Mouse (Mus musculus): ENCODE results near the gene Tubb4a. TPM values are rescaled to one million over a fixed set of nuclear protein-coding genes. Genes with fewer than 3 reads are reported as not detected.
A peak's percentile ranks its signal among the peaks of the same experiment; 100 is the strongest.

Gene Tubb4a
- polyA plus RNA-seq, 1 experiment from 2014 or later: 29.4 TPM

DNA sequence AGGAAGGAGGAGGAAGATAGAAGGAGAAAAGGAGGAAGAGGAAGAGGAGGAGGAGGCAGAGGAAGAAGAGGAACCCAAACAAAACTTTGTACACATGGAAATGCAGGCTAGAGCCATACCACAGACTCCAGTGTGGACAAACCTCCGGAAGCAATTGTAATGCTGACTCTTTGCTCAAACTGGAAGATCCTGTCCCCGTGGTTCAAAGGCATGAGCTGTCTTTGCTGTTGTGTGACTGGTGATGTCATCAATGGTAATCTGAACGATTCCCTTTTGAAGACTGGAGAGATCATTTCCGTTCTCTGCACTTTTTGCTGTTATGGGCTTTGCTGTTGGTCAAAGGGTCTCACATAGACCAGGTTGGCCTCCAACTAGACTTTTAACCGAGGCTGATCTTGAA is 10.7 kb upstream of the Tubb4a start:
- WGBS: 83% methylated on average over 5 of the region's 5 CpGs
- no peak overlapping the region for H3K9ac ChIP-seq
- no peaks in the 10 kb centered on the region for H3K9me3 ChIP-seq (replicated peaks)
- no peaks in the 10 kb centered on the region for H3K36me3 ChIP-seq
- H3K27me3 ChIP-seq: no peaks in the 10 kb centered on the region
- no peak overlapping the region for H3K27ac ChIP-seq
- H3K4me1 ChIP-seq: peaks cover 14% of the 10 kb centered on the region
- no peak overlapping the region for H3K4me2 ChIP-seq
- H3K4me3 ChIP-seq (replicated peaks): no peak overlapping the region
- no peak for ATAC-seq (replicated peaks; ENCODE audit: low FRiP score)

DNA sequence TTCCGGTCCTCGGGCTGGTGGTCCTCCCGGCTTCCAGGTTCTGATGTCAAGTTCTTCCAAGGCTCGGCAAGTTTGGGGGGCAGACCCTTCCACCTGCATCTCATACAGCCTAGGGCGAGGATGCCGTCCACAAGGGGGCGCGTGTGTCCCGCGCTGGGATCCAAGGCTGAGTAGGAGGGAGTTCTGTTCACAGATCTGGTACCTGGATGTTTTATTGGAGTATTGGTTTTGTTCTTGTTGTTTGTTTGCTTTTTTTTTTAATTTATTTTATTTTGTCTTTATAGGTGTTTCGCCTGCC is 9.0 kb upstream of the Tubb4a start:
- no peaks in the 10 kb centered on the region for H3K9me3 ChIP-seq (replicated peaks)
- peak; percentile 85 for ATAC-seq (replicated peaks; ENCODE audit: low FRiP score)
- under 1% methylated on average over 11 of the region's 11 CpGs for WGBS
- H3K9ac ChIP-seq: no peak overlapping the region
- H3K27ac ChIP-seq: no peak overlapping the region
- peaks cover 14% of the 10 kb centered on the region for H3K4me1 ChIP-seq
- H3K36me3 ChIP-seq: no peaks in the 10 kb centered on the region
- H3K4me3 ChIP-seq (replicated peaks): peak overlapping the region; percentile 27
- H3K4me2 ChIP-seq: peak overlapping the region; percentile 61
- no peaks in the 10 kb centered on the region for H3K27me3 ChIP-seq

DNA sequence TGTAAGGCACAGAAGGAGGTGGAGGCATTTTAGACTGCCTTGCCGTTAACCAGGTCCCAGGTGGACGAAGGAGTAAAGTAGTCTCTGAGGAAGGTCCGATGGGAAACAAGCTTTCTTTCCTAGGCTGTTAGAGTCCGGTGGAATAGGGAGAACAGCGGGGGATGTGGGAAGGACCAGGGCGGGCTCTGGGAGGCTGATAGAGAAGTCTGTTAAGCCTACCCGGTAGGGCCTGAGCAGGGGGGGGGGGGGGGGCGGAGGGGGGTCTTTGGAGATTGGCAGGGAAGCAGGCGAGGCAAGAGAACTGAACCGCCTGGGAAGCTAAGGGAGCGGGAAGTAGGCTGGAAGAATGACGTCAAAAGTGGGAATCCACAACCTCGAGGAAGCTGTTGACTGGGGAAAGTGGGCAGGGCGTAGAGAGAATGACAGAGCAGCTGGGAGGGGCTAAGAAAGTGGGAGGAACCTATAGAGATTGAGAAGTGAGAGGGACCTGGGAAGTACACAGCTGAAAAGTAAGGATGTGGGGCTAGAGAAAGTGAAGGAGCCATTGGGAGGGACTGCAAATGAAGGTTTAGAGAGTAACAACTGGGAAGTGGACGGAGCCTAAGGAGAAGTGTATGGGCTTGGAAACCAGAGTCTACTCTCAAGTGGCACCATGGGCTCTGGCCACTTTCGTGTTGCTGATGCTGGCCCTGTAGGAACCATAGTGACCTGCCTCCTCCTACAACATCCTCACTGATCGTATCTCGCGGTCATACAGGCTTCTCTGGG is 8.5 kb upstream of the Tubb4a start:
- no peak overlapping the region for H3K9ac ChIP-seq
- peak overlapping the region; percentile 27 for H3K4me3 ChIP-seq (replicated peaks)
- peak overlapping the region; percentile 61 for H3K4me2 ChIP-seq
- peak; percentile 90 for ATAC-seq (replicated peaks; ENCODE audit: low FRiP score)
- H3K9me3 ChIP-seq (replicated peaks): no peaks in the 10 kb centered on the region
- peaks cover 14% of the 10 kb centered on the region for H3K4me1 ChIP-seq
- WGBS: 3% methylated on average over 18 of the region's 19 CpGs
- H3K27ac ChIP-seq: no peak overlapping the region
- no peaks in the 10 kb centered on the region for H3K27me3 ChIP-seq
- H3K36me3 ChIP-seq: no peaks in the 10 kb centered on the region

DNA sequence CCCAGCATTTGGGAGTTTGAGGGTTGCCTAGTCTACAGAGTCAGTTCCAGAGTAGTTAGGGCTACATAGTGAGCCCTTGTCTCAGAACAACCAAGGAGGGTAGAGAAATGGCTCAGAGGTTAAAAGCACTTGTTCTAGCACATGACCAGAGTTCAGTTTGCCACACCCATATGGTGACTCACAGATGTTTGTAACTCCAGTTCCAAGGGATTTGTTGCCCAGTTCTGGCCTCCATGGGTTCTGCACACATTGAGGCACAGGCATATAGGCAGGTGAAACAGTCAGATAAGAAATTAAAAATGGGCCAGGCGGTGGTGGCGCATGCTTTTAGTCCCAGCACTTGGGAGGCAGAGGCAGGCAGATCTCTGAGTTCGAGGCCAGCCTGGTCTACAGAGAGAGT is 6.6 kb upstream of the Tubb4a start:
- H3K27ac ChIP-seq: no peak overlapping the region
- no peak for ATAC-seq (replicated peaks; ENCODE audit: low FRiP score)
- 88% methylated on average over 3 of the region's 3 CpGs for WGBS
- H3K4me3 ChIP-seq (replicated peaks): no peak overlapping the region
- H3K4me1 ChIP-seq: peaks cover 14% of the 10 kb centered on the region
- no peak overlapping the region for H3K4me2 ChIP-seq
- H3K36me3 ChIP-seq: no peaks in the 10 kb centered on the region
- no peaks in the 10 kb centered on the region for H3K9me3 ChIP-seq (replicated peaks)
- no peak overlapping the region for H3K9ac ChIP-seq
- H3K27me3 ChIP-seq: 0 out of 2 replicates have a peak, but pooled peaks cover 2% of the 10 kb centered on the region

DNA sequence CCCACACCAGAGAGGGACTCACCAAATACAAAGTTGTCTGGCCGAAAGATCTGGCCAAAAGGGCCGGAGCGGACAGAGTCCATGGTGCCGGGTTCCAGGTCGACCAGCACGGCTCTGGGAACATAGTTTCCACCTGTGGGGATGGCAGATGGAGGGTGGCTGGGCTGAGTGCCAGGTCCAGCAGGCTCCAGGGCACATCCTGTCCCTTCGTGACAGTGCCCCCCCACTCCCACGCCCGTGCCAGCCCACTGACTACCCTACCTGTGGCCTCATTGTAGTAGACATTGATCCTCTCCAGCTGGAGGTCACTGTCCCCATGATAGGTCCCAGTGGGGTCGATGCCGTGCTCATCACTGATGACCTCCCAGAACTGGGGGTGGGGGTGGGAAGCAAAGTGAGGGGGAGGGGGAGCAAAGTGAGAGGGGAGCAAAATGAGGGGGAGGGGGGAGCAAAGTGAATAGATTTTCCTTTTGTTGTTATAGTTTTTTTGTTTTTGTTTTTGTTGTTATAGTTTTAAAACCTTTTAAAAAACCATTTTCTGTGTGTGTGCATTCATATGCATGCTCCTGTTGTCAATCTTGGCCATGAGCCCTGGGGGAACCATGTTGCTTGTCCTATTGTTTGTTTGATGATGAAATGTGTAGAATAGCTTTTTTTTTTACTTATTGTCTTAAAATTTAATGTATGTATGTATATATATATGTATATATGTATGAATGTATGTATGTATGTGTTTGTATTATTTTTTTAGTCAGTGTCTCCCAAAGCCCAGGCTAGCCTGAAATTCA is 1.4 kb downstream of the Tubb4a start:
- H3K27me3 ChIP-seq: peaks cover 11% of the 10 kb centered on the region; the same call in 1 of the 2 replicates
- no peak overlapping the region for H3K27ac ChIP-seq
- ATAC-seq (replicated peaks; ENCODE audit: low FRiP score): no peak
- peaks cover 15% of the 10 kb centered on the region for H3K4me1 ChIP-seq
- 85% methylated on average over 11 of the region's 11 CpGs for WGBS
- no peak overlapping the region for H3K4me2 ChIP-seq
- no peak overlapping the region for H3K4me3 ChIP-seq (replicated peaks)
- no peaks in the 10 kb centered on the region for H3K9me3 ChIP-seq (replicated peaks)
- H3K9ac ChIP-seq: no peak overlapping the region
- H3K36me3 ChIP-seq: no peaks in the 10 kb centered on the region

DNA sequence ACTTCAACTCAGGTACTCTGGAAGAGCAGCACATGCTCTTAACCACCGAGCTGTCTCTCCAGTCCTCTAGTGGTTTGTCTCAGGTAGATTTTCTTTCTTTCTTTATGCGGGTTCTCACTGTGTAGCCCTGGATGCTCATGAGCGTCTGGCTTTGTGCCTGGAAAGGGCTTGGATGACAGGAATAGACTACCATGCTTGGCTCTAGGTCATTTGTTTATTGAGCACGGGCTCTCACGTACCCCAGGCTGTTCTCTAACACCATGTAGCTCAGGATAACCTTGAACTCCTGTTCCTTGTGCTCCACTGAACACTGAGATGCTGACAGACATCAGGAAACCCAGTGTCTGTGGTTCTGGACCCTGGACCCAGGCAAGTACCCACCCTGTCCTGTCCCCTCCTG is 5.1 kb downstream of the Tubb4a start:
- WGBS: 82% methylated on average over 5 of the region's 5 CpGs
- Histone ChIP-seq H3K4me1 (peaks cover 12% of the 10 kb centered on the region), H3K27ac (no peak overlapping the region), H3K27me3 (no peaks in the 10 kb centered on the region), H3K36me3 (no peaks in the 10 kb centered on the region), H3K9me3 (replicated peaks) (no peaks in the 10 kb centered on the region), H3K9ac (no peak overlapping the region), H3K4me3 (replicated peaks) (no peak overlapping the region), H3K4me2 (no peak overlapping the region)
- ATAC-seq (replicated peaks; ENCODE audit: low FRiP score): no peak

DNA sequence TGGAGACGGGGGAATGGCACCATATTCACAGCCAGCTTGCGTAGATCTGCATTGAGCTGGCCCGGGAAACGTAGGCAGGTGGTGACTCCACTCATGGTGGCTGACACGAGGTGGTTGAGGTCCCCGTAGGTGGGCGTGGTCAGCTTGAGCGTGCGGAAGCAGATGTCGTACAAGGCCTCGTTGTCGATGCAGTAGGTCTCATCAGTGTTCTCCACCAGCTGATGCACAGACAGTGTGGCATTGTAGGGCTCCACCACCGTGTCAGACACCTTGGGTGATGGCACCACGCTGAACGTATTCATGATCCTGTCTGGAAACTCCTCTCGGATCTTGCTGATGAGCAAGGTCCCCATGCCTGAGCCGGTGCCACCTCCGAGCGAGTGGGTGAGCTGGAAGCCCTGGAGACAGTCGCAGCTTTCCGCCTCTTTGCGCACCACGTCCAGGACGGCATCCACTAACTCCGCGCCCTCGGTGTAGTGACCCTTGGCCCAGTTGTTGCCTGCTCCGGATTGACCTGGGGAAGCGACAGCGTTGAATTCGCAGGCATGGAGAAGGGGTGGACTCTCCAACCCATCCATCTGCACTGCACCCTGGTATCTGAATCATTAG is 6.2 kb downstream of the Tubb4a start:
- 94% methylated on average over 31 of the region's 31 CpGs for WGBS
- Histone ChIP-seq H3K27ac (no peak overlapping the region), H3K27me3 (no peaks in the 10 kb centered on the region), H3K9ac (no peak overlapping the region), H3K4me2 (no peak overlapping the region), H3K4me1 (peaks cover 3% of the 10 kb centered on the region; the same call in 1 of the 2 replicates), H3K36me3 (no peaks in the 10 kb centered on the region), H3K9me3 (replicated peaks) (no peaks in the 10 kb centered on the region), H3K4me3 (replicated peaks) (no peak overlapping the region)
- ATAC-seq (replicated peaks; ENCODE audit: low FRiP score): no peak

DNA sequence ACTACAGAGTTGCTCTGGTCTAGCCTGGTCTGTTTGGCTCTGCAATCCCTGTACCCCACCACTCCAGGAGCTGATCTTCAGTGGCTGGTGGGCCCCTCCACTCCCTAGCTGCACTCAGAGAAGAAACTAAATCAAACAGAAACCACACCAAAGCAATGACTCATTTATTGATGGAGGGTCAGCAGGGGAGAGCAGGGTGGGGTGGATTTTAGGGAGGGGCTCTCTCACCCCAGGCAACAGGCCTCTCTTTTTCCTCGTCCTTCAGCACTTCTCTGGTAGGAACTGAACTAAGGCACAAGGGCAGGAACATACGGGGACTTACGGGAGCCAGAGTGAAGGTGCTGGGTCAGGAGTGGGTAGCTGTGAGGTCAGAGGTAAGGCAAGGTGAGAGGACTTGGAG is 7.7 kb downstream of the Tubb4a start:
- no peak overlapping the region for H3K27ac ChIP-seq
- no peak for ATAC-seq (replicated peaks; ENCODE audit: low FRiP score)
- WGBS: 70% methylated on average over 3 of the region's 3 CpGs

DNA sequence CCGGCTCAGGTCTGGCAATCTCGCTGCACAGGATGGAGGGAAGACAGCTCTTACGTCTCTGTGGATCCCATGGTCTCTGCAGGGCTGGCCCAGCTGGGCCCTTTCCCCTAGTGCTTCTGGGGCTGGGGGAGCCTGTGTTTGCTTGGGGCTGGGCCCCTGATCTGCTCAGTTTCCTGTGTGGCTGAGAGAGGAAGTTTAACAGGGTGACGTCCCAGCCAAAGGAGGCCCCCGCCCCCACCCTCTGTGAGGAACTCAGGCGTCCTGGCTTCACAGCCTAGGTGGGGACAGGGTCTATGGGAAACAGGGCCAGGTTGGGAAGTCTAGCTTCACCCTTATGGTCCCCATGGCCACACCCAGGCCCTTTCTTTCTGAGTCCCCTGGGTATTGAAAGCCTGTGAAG is 9.2 kb downstream of the Tubb4a start, which contains the start of gene Dennd1c:
TSS of gene Dennd1c (minus strand) at position 179 of the 400 bp plus-strand sequence.
- 36% methylated on average over 6 of the region's 6 CpGs for WGBS
- no peaks in the 10 kb centered on the region for H3K27me3 ChIP-seq
- H3K9ac ChIP-seq: no peak within 1 kb of the TSS
- H3K4me3 ChIP-seq (replicated peaks): no peak within 1 kb of the TSS
- no peaks in the 10 kb centered on the region for H3K9me3 ChIP-seq (replicated peaks)
- ATAC-seq (replicated peaks; ENCODE audit: low FRiP score): peak; percentile 27; the same call in 1 of the 2 replicates
- H3K36me3 ChIP-seq: no peaks in the 10 kb centered on the region
- no peak within 1 kb of the TSS for H3K27ac ChIP-seq
- H3K4me1 ChIP-seq: peaks cover 3% of the 10 kb centered on the region; the same call in 1 of the 2 replicates
- no peak within 1 kb of the TSS for H3K4me2 ChIP-seq

More for the DNA sequence above, 7.7 kb downstream of the Tubb4a start:
- Histone ChIP-seq H3K4me3 (replicated peaks) (no peak overlapping the region), H3K9me3 (replicated peaks) (no peaks in the 10 kb centered on the region), H3K4me1 (peaks cover 3% of the 10 kb centered on the region; the same call in 1 of the 2 replicates), H3K9ac (no peak overlapping the region), H3K4me2 (no peak overlapping the region), H3K27me3 (no peaks in the 10 kb centered on the region), H3K36me3 (no peaks in the 10 kb centered on the region)

DNA sequence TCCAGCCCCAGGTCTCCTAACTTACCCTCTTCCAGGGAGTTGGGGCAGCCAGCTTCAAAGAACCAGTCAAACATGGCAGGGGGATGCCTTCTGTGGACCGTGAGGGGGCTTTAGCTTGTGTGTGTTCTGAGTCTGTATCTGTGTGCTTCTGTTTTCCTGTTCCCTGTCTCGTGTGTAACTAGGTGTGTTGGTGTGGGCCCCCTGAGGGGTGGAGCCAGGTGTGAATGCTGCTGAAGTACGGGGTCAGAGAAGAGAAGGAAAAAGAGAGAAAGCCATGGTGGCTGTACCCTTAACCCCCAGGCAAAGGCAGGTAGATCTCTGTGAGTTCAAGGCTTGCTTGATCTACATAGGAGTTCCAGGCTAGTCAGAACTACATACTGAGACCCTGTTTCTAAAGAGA is 10.7 kb downstream of the Tubb4a start:
- H3K9ac ChIP-seq: no peak overlapping the region
- no peaks in the 10 kb centered on the region for H3K9me3 ChIP-seq (replicated peaks)
- ATAC-seq (replicated peaks; ENCODE audit: low FRiP score): no peak
- H3K36me3 ChIP-seq: no peaks in the 10 kb centered on the region
- WGBS: 66% methylated on average over 3 of the region's 3 CpGs
- H3K27me3 ChIP-seq: no peaks in the 10 kb centered on the region
- no peak overlapping the region for H3K27ac ChIP-seq
- H3K4me3 ChIP-seq (replicated peaks): no peak overlapping the region
- H3K4me2 ChIP-seq: no peak overlapping the region
- peaks cover 3% of the 10 kb centered on the region; the same call in 1 of the 2 replicates for H3K4me1 ChIP-seq

DNA sequence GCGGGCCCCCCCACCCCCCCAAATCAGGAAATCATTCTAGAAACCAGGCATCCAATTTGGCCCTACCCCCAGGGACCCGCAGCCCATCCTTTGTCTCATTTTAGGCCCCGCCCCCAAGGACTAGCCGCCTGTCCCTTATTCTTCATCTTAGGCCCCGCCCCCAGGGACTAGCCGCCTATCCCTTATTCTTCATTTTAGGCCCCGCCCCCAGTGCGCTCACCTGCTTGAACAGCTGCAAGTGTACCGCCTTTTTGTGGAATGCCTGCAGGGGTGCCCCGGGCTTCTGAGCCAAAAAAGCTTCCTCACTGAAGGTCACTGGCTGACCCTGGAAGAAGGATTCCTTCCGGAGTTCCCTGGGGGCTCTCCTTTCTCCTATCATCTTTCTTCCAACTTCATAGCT is 16.9 kb downstream of the Tubb4a start:
- peak overlapping the region; percentile 26 for H3K4me3 ChIP-seq (replicated peaks)
- 0 out of 2 replicates have a peak, but pooled peaks cover 4% of the 10 kb centered on the region for H3K4me1 ChIP-seq
- H3K27me3 ChIP-seq: no peaks in the 10 kb centered on the region
- WGBS: 7% methylated on average over 11 of the region's 11 CpGs
- ATAC-seq (replicated peaks; ENCODE audit: low FRiP score): peak; percentile 80
- no peak overlapping the region for H3K9ac ChIP-seq
- H3K27ac ChIP-seq: no peak overlapping the region
- H3K36me3 ChIP-seq: 0 out of 2 replicates have a peak, but pooled peaks cover 4% of the 10 kb centered on the region
- H3K9me3 ChIP-seq (replicated peaks): no peaks in the 10 kb centered on the region
- peak overlapping the region; percentile 51 for H3K4me2 ChIP-seq

DNA sequence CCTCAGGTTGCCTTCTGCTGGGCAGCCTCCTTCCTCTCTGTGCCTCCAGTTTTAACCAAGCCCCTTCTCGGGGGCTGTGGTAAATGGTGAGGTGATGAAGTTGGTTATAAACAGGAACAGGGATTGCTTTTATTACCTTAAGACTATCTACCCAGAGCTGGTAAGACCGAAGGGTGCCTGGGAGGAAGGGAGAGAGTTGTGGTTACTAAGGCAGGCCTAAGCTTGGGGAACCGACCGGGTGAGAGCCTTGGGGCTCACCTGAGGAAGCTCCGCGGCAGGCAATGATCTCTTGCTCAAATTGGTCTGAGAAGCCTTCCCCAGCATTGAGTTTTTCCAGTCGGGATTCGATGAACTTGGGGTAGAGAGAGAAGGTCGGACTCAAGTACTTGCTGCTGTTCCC is 17.3 kb downstream of the Tubb4a start:
- peak overlapping the region; percentile 51 for H3K4me2 ChIP-seq
- H3K36me3 ChIP-seq: 0 out of 2 replicates have a peak, but pooled peaks cover 4% of the 10 kb centered on the region
- WGBS: 6% methylated on average over 9 of the region's 9 CpGs
- no peak overlapping the region for H3K9ac ChIP-seq
- peak overlapping the region; percentile 26 for H3K4me3 ChIP-seq (replicated peaks)
- H3K4me1 ChIP-seq: 0 out of 2 replicates have a peak, but pooled peaks cover 4% of the 10 kb centered on the region
- H3K9me3 ChIP-seq (replicated peaks): no peaks in the 10 kb centered on the region
- no peaks in the 10 kb centered on the region for H3K27me3 ChIP-seq
- no peak for ATAC-seq (replicated peaks; ENCODE audit: low FRiP score)
- H3K27ac ChIP-seq: 0 out of 2 replicates have a peak overlapping the region, but pooled peaks have one; percentile 3
